Mouse (Mus musculus) spleen, embryonic (tissue): Measurements from ENCODE around the gene Dcx.

ENCODE experiments used
- CTCF ChIA-PET: fragments of 350-600 bp; sonication (Branson Sonifier 250); formaldehyde crosslinking; loops from one replicate; lab custom pipeline; 2022; lab: Charles Lee

Gene Dcx

DNA sequence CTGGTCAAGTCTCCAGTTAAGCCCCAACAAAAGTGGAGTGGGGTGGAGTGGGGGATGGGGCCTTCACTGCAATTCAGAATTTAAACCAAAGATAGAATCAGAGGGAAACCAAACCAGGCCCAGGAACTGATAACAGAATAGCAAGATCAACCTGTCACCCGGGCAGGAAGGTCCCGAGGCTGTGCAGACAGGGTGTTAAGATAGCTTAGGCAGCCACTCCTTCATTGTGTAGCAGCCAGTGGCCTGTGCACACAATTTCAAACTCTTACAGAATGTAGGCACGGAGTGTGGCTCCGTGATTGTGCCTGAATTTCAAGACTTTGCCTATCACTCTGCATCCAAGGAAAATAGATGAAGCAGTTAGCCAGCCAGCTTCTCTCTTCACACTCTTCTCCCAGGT is 106.6 kb downstream of the Dcx start:
- CTCF ChIA-PET, result no interaction called here

DNA sequence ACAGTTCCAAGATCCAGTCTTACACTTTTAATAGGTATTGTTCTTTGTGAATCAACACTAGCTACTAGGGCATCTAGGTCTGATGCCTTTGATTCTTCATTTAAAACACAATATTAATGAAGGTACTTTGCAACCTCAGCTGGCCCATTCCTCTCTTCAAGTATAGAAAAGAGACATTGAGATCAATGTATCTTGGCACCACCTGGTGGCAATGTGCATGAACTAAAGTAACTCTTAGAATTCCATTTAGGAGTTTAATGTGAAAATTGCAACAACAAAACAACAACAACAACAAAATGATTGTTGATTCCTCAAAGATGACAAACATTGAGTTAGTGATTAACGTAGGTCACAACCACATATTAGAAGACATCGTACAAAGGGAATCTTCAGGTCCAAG is 114.2 kb downstream of the Dcx start:
- CTCF ChIA-PET, result no interaction called here

DNA sequence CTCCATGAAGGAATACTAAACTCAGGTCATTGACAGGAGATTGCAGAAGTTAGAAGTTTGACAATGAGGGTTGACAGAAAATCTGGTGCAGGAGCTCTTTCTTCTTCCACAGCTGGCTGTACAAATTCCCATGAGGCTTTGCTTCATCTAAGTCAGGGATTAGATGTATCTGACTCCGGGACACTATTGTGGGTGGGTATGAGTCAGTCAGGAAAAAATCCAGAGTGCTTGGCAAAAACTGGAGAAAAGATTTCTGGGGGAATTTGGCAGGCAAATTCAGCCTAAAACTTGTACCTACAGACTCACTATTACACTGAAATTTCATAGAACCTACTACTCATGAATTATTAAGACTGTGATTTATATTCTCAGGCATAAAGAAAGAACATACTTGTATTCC is 117.2 kb downstream of the Dcx start:
- CTCF ChIA-PET, result no interaction called here
